Mouse (Mus musculus) granulocyte monocyte progenitor cell, adult 5-6 weeks (primary cell): ENCODE measurements around the gene Vwa3b. TPM values are rescaled to one million over a fixed set of nuclear protein-coding genes. Genes with fewer than 3 reads are reported as not detected.
A peak's percentile ranks its signal among the peaks of the same experiment; 100 is the strongest.

Source experiments
- ATAC-seq: replicated peaks from 2 replicates; pipeline ENCODE4 v1.8.0; 2016; ENCODE audit warnings: mild to moderate bottlenecking, moderate TSS enrichment, inconsistent platforms; ENCODE audit not compliant: poor library complexity, severe bottlenecking
- total RNA-seq, 2 experiments: library from RNA; stranded (forward) in 1 of 2; stranded (reverse) in 1 of 2; fragments of 200-712, 200-1000 nt in 1 of 2; fragments of >200 nt in 1 of 2; fragmentation: Nextera tagmentation in 1 of 2; gene quantifications; 2 replicates each; pipeline ENCODE4 v1.2.3; 2014 to 2017

Vwa3b gene
- total RNA-seq (2014; fragmentation: Nextera tagmentation) (not detected in 2 replicates), total RNA-seq (2017) (not detected in 2 replicates)

GRCm38 (mm10) chr1:37025962-37026686, at the start of gene Vwa3b:
TSS of gene Vwa3b (plus strand) at chr1:37026596.
- no peak for ATAC-seq

- ATAC-seq: no peak
Measured at GRCm38 (mm10) chr1:36976770-36977169, 49.6 kb upstream of the Vwa3b start.

- ATAC-seq: no peak
Measured at GRCm38 (mm10) chr1:36982191-36982961, 44.0 kb upstream of the Vwa3b start.

GRCm38 (mm10) chr1:36983754-36984153, 42.6 kb upstream of the Vwa3b start:
- ATAC-seq: no peak

- ATAC-seq: no peak
Measured at GRCm38 (mm10) chr1:36984406-36984805, 42.0 kb upstream of the Vwa3b start.

- no peak for ATAC-seq
Measured at GRCm38 (mm10) chr1:36985896-36986295, 40.5 kb upstream of the Vwa3b start.

- no peak for ATAC-seq
Measured at GRCm38 (mm10) chr1:36986396-36987160, 39.8 kb upstream of the Vwa3b start.

- peak; percentile 62 for ATAC-seq
Measured at GRCm38 (mm10) chr1:36987172-36988148, 38.9 kb upstream of the Vwa3b start.

GRCm38 (mm10) chr1:36988161-36988560, 38.2 kb upstream of the Vwa3b start:
- no peak for ATAC-seq

- no peak for ATAC-seq
Measured at GRCm38 (mm10) chr1:36988561-36988960, 37.8 kb upstream of the Vwa3b start.

GRCm38 (mm10) chr1:36994296-36994695, 32.1 kb upstream of the Vwa3b start:
- ATAC-seq: no peak

GRCm38 (mm10) chr1:36995760-36996159, 30.6 kb upstream of the Vwa3b start:
- ATAC-seq: no peak

- ATAC-seq: no peak
Measured at GRCm38 (mm10) chr1:36996561-36997213, 29.7 kb upstream of the Vwa3b start.

- peak; percentile 93 for ATAC-seq
Measured at GRCm38 (mm10) chr1:37000307-37000706, 26.1 kb upstream of the Vwa3b start.

- ATAC-seq: no peak
Measured at GRCm38 (mm10) chr1:37001636-37002315, 24.6 kb upstream of the Vwa3b start.

- no peak for ATAC-seq
Measured at GRCm38 (mm10) chr1:37002316-37003008, 23.9 kb upstream of the Vwa3b start.

- ATAC-seq: no peak
Measured at GRCm38 (mm10) chr1:37004533-37004932, 21.9 kb upstream of the Vwa3b start.

- no peak for ATAC-seq
Measured at GRCm38 (mm10) chr1:37005036-37005435, 21.4 kb upstream of the Vwa3b start.
